Mouse (Mus musculus): ENCODE data around the gene Tnk2. TPM values are rescaled to one million over a fixed set of nuclear protein-coding genes. Genes with fewer than 3 reads are reported as not detected.

Gene Tnk2
- total and polyA plus RNA-seq, 3 experiments, result 14.7 to 62.2 (median 31.9) TPM

DNA sequence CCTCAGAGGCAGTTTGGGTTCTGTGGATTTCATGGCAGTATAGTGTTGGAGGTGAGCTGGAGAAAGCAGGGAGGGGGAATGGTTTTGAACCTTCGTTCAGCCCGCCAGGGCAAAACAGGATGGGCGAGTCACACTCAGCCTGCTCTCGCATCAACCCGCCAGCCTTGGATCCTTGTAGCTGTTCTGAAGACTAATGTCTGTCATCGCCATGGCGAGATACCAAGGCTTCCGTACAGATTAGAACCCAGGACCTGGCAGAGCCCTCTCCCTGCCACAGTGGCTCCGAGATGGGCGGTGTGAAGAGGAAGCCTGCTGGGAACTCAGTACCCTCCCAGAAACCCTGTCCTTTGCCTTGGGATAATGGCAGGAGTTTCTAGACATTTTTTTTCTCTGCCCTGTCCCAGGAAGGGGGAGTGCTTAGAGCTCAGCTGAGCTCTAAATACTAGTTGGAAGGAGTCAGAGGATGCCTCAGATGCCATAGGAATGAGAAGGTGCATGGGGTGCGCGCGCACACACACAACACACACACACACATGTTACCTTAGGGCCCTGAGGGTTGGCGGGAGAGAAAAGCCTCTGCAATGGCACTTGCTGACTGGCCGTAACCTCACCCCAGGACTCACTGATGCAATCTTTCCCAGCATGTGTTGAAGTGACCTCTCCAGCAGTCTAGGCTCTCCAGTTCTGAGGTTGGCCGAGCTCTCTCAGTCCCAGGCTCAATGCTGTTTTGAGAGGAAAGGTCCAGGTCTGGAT is 14.0 kb downstream of the Tnk2 start:
- Histone ChIP-seq H3K9ac (ENCODE audit: insufficient read depth, low read depth) (no peak overlapping the region), H3K4me2 (ENCODE audit: insufficient read depth, low read depth, poor library complexity, severe bottlenecking) (no peak overlapping the region), H3K27ac (ENCODE audit: insufficient read depth, low read depth) (no peak overlapping the region), H3K4me3 (replicated peaks in 1 of 3; ENCODE audit: low read depth in 2 of 3, low read length in 2 of 3, poor library complexity in 1 of 3) (no peak overlapping the region), H3K9me3 (replicated peaks; ENCODE audit: low read length) (no peaks in the 10 kb centered on the region), H3K4me1 (ENCODE audit: control insufficient read depth in 1 of 2, insufficient read depth in 2 of 2) (peaks cover 9 to 26% of the 10 kb centered on the region in 2 experiments), H3K36me3 (replicated peaks in 1 of 2; ENCODE audit: control insufficient read depth in 1 of 2, insufficient read depth in 1 of 2, low read length in 1 of 2) (peaks cover 0 to 37% of the 10 kb centered on the region in 2 experiments), H3K79me2 (replicated peaks; ENCODE audit: control insufficient read depth, extremely low read depth, insufficient read depth, poor library complexity, severe bottlenecking) (no peaks in the 10 kb centered on the region), H3K27me3 (replicated peaks) (no peaks in the 10 kb centered on the region)
- no peak for DNase-seq (ENCODE audit: extremely low read depth)
- TF ChIP-seq MEF2A (IDR thresholded peaks at IDR 0.05; ENCODE audit: borderline replicate concordance, low read depth, low read length) (no peak), MXI1 (IDR thresholded peaks at IDR 0.05; ENCODE audit: low read depth, low read length) (no peak), SMC3 (IDR thresholded peaks at IDR 0.05; ENCODE audit: low read depth, low read length) (no peak), JUND (conservative IDR thresholded peaks at IDR 0.05; ENCODE audit: low read depth, low read length) (no peak), MAZ (IDR thresholded peaks at IDR 0.05; ENCODE audit: low read depth, low read length) (no peak), UBTF (IDR thresholded peaks at IDR 0.05; ENCODE audit: low read depth, low read length) (no peak), GABPA (IDR thresholded peaks at IDR 0.05; ENCODE audit: insufficient replicate concordance, low read depth, low read length) (no peak), NRF1 (IDR thresholded peaks at IDR 0.05; ENCODE audit: low read depth, low read length) (no peak), HCFC1 (IDR thresholded peaks at IDR 0.05; ENCODE audit: low read depth, low read length) (no peak), MAX (IDR thresholded peaks at IDR 0.05; ENCODE audit: low read length) (no peak), BHLHE40 (IDR thresholded peaks at IDR 0.05; ENCODE audit: low read depth, low read length) (no peak), USF2 (conservative IDR thresholded peaks at IDR 0.05; ENCODE audit: low read depth, low read length) (no peak), IRF4 (IDR thresholded peaks at IDR 0.05; ENCODE audit: low read depth, low read length) (no peak), RCOR1 (conservative IDR thresholded peaks at IDR 0.05; ENCODE audit: low read depth, low read length) (no peak), POLR2A (IDR thresholded peaks at IDR 0.05; ENCODE audit: low read depth, low read length) (no peak), NELFE (IDR thresholded peaks at IDR 0.05; ENCODE audit: low read depth, low read length) (no peak)
- in situ Hi-C loops (cut with MboI; ENCODE audit: low pct_ligation_motif_present, low pct_unique_long_range_greater_than_20kb, low sequenced_read_pairs) (no loop called here), dilution Hi-C loops (cut with MboI; ENCODE audit: extremely low pct_ligation_motif_present, extremely low pct_unique_long_range_greater_than_20kb, low sequenced_read_pairs) (no loop called here)

GRCm38 (mm10) chr16:32658743-32659171 is 15.1 kb downstream of the Tnk2 start:
- dilution Hi-C loops (cut with MboI; ENCODE audit: extremely low pct_ligation_motif_present, extremely low pct_unique_long_range_greater_than_20kb, low sequenced_read_pairs) (no loop called here), in situ Hi-C loops (cut with MboI; ENCODE audit: low pct_ligation_motif_present, low pct_unique_long_range_greater_than_20kb, low sequenced_read_pairs) (no loop called here)
- Histone ChIP-seq H3K27ac (ENCODE audit: insufficient read depth, low read depth) (no peak overlapping the region), H3K4me1 (ENCODE audit: control insufficient read depth in 1 of 2, insufficient read depth in 2 of 2) (peaks cover 11 to 37% of the 10 kb centered on the region in 2 experiments), H3K36me3 (replicated peaks in 1 of 2; ENCODE audit: control insufficient read depth in 1 of 2, insufficient read depth in 1 of 2, low read length in 1 of 2) (peaks cover 0 to 40% of the 10 kb centered on the region in 2 experiments), H3K27me3 (replicated peaks) (no peaks in the 10 kb centered on the region), H3K4me3 (replicated peaks in 1 of 3; ENCODE audit: low read depth in 2 of 3, low read length in 2 of 3, poor library complexity in 1 of 3) (no peak overlapping the region), H3K79me2 (replicated peaks; ENCODE audit: control insufficient read depth, extremely low read depth, insufficient read depth, poor library complexity, severe bottlenecking) (no peaks in the 10 kb centered on the region), H3K4me2 (ENCODE audit: insufficient read depth, low read depth, poor library complexity, severe bottlenecking) (no peak overlapping the region), H3K9ac (ENCODE audit: insufficient read depth, low read depth) (no peak overlapping the region), H3K9me3 (replicated peaks; ENCODE audit: low read length) (no peaks in the 10 kb centered on the region)
- TF ChIP-seq SMC3 (IDR thresholded peaks at IDR 0.05; ENCODE audit: low read depth, low read length) (no peak), USF1 (IDR thresholded peaks at IDR 0.05; ENCODE audit: low read depth, low read length) (no peak), RCOR1 (conservative IDR thresholded peaks at IDR 0.05; ENCODE audit: low read depth, low read length) (no peak), MAZ (IDR thresholded peaks at IDR 0.05; ENCODE audit: low read depth, low read length) (no peak), BHLHE40 (IDR thresholded peaks at IDR 0.05; ENCODE audit: low read depth, low read length) (no peak), TBP (conservative IDR thresholded peaks at IDR 0.05; ENCODE audit: low read depth, low read length) (no peak), KAT2A (IDR thresholded peaks at IDR 0.05; ENCODE audit: insufficient replicate concordance, low read length) (no peak), MAX (IDR thresholded peaks at IDR 0.05; ENCODE audit: low read length) (no peak), ZMIZ1 (IDR thresholded peaks at IDR 0.05; ENCODE audit: low read depth, low read length) (no peak), NRF1 (IDR thresholded peaks at IDR 0.05; ENCODE audit: low read depth, low read length) (no peak), UBTF (IDR thresholded peaks at IDR 0.05; ENCODE audit: low read depth, low read length) (no peak), ETS1 (conservative IDR thresholded peaks at IDR 0.05; ENCODE audit: low read depth, low read length) (no peak), TCF12 (IDR thresholded peaks at IDR 0.05; ENCODE audit: low read depth, low read length) (no peak), MAFK (IDR thresholded peaks at IDR 0.05; ENCODE audit: insufficient replicate concordance, low read length) (no peak), CHD2 (IDR thresholded peaks at IDR 0.05; ENCODE audit: low read length) (no peak), RAD21 (IDR thresholded peaks at IDR 0.05; ENCODE audit: low read depth, low read length) (no peak), NELFE (IDR thresholded peaks at IDR 0.05; ENCODE audit: low read depth, low read length) (no peak), USF2 (conservative IDR thresholded peaks at IDR 0.05; ENCODE audit: low read depth, low read length) (no peak), GABPA (IDR thresholded peaks at IDR 0.05; ENCODE audit: insufficient replicate concordance, low read depth, low read length) (no peak), CTCF (conservative IDR thresholded peaks at IDR 0.05 in 1 of 2, IDR thresholded peaks at IDR 0.05 in 1 of 2; ENCODE audit: low read depth in 2 of 2, low read length in 2 of 2) (no peak)
- no peak for DNase-seq (ENCODE audit: extremely low read depth)
